Mouse (Mus musculus): ENCODE measurements around the gene Gm15217. TPM values are rescaled to one million over a fixed set of nuclear protein-coding genes. Genes with fewer than 3 reads are reported as not detected.

Gene Gm15217
- polyA plus RNA-seq, 1 experiment: not detected

GRCm38 (mm10) chr14:46412497-46413000, 33.3 kb downstream of the Gm15217 start:
- TF ChIP-seq TCF3 (IDR thresholded peaks at IDR 0.05; ENCODE audit: insufficient read length, low read depth) (no peak), TCF12 (IDR thresholded peaks at IDR 0.05; ENCODE audit: insufficient read depth, poor library complexity, severe bottlenecking) (no peak)
- H3K4me3 ChIP-seq: no peak overlapping the region
- H3ac ChIP-seq (ENCODE audit: control insufficient read depth, insufficient read length): no peak overlapping the region
- H3K79me2 ChIP-seq (ENCODE audit: control insufficient read depth, insufficient read depth): no peaks in the 10 kb centered on the region
- H3K27me3 ChIP-seq (ENCODE audit: control insufficient read depth, insufficient read depth, insufficient read length): peaks cover 5% of the 10 kb centered on the region
- no peaks in the 10 kb centered on the region for H3K36me3 ChIP-seq (ENCODE audit: control insufficient read depth, insufficient read depth)
- no peak overlapping the region for H3K4me2 ChIP-seq (ENCODE audit: low read depth)

GRCm38 (mm10) chr14:46418371-46419097, 39.3 kb downstream of the Gm15217 start:
- Histone ChIP-seq H3K79me2 (ENCODE audit: control insufficient read depth, insufficient read depth) (no peaks in the 10 kb centered on the region), H3K4me3 (no peak overlapping the region), H3K27me3 (ENCODE audit: control insufficient read depth, insufficient read depth, insufficient read length) (no peaks in the 10 kb centered on the region), H3K36me3 (ENCODE audit: control insufficient read depth, insufficient read depth) (no peaks in the 10 kb centered on the region), H3K4me2 (ENCODE audit: low read depth) (no peak overlapping the region), H3ac (ENCODE audit: control insufficient read depth, insufficient read length) (no peak overlapping the region)
- TF ChIP-seq REST (IDR thresholded peaks at IDR 0.05; ENCODE audit: insufficient read depth, insufficient read length) (no peak), SRF (IDR thresholded peaks at IDR 0.05; ENCODE audit: control insufficient read depth, insufficient read length, low read depth) (no peak), MAX (IDR thresholded peaks at IDR 0.05; ENCODE audit: low read depth) (no peak)

GRCm38 (mm10) chr14:46419269-46419668, 40.1 kb downstream of the Gm15217 start:
- TF ChIP-seq REST (IDR thresholded peaks at IDR 0.05; ENCODE audit: insufficient read depth, insufficient read length) (no peak), MAX (IDR thresholded peaks at IDR 0.05; ENCODE audit: low read depth) (no peak), CEBPB (IDR thresholded peaks at IDR 0.05; ENCODE audit: insufficient read depth, poor library complexity, severe bottlenecking) (no peak), MYOG (IDR thresholded peaks at IDR 0.05; ENCODE audit: control insufficient read depth in 1 of 3, insufficient read depth in 1 of 3, insufficient read length in 2 of 3, low read depth in 2 of 3) (no peak), E2F4 (IDR thresholded peaks at IDR 0.05; ENCODE audit: insufficient read depth) (no peak), SRF (IDR thresholded peaks at IDR 0.05; ENCODE audit: control insufficient read depth, insufficient read length, low read depth) (no peak), POLR2AphosphoS2 (IDR thresholded peaks at IDR 0.05; ENCODE audit: insufficient read length, low read depth) (no peak), MYOD1 (IDR thresholded peaks at IDR 0.05; ENCODE audit: control insufficient read depth in 1 of 3, insufficient read length in 2 of 3, low read depth in 2 of 3) (no peak), TCF12 (IDR thresholded peaks at IDR 0.05; ENCODE audit: insufficient read depth, poor library complexity, severe bottlenecking) (no peak), TCF3 (IDR thresholded peaks at IDR 0.05; ENCODE audit: insufficient read length, low read depth) (no peak), USF1 (IDR thresholded peaks at IDR 0.05; ENCODE audit: low read depth) (no peak), POLR2A (IDR thresholded peaks at IDR 0.05; ENCODE audit: insufficient read length, low read depth) (no peak)
- Histone ChIP-seq H3K4me2 (ENCODE audit: low read depth) (no peak overlapping the region), H3K4me3 (no peak overlapping the region), H3K79me2 (ENCODE audit: control insufficient read depth, insufficient read depth) (no peaks in the 10 kb centered on the region), H3ac (ENCODE audit: control insufficient read depth, insufficient read length) (no peak overlapping the region), H3K27me3 (ENCODE audit: control insufficient read depth, insufficient read depth, insufficient read length) (no peaks in the 10 kb centered on the region), H3K36me3 (ENCODE audit: control insufficient read depth, insufficient read depth) (no peaks in the 10 kb centered on the region)

- Histone ChIP-seq H3K27me3 (ENCODE audit: control insufficient read depth, insufficient read depth, insufficient read length) (no peaks in the 10 kb centered on the region), H3ac (ENCODE audit: control insufficient read depth, insufficient read length) (no peak overlapping the region), H3K36me3 (ENCODE audit: control insufficient read depth, insufficient read depth) (no peaks in the 10 kb centered on the region), H3K4me3 (no peak overlapping the region), H3K79me2 (ENCODE audit: control insufficient read depth, insufficient read depth) (no peaks in the 10 kb centered on the region), H3K4me2 (ENCODE audit: low read depth) (no peak overlapping the region)
- TF ChIP-seq CEBPB (IDR thresholded peaks at IDR 0.05; ENCODE audit: insufficient read depth, poor library complexity, severe bottlenecking) (no peak), MYOG (IDR thresholded peaks at IDR 0.05; ENCODE audit: control insufficient read depth in 1 of 3, insufficient read depth in 1 of 3, insufficient read length in 2 of 3, low read depth in 2 of 3) (no peak), MYOD1 (IDR thresholded peaks at IDR 0.05; ENCODE audit: control insufficient read depth in 1 of 3, insufficient read length in 2 of 3, low read depth in 2 of 3) (no peak), MAX (IDR thresholded peaks at IDR 0.05; ENCODE audit: low read depth) (no peak), USF1 (IDR thresholded peaks at IDR 0.05; ENCODE audit: low read depth) (no peak), REST (IDR thresholded peaks at IDR 0.05; ENCODE audit: insufficient read depth, insufficient read length) (no peak), E2F4 (IDR thresholded peaks at IDR 0.05; ENCODE audit: insufficient read depth) (no peak), SRF (IDR thresholded peaks at IDR 0.05; ENCODE audit: control insufficient read depth, insufficient read length, low read depth) (no peak), POLR2AphosphoS2 (IDR thresholded peaks at IDR 0.05; ENCODE audit: insufficient read length, low read depth) (no peak), TCF12 (IDR thresholded peaks at IDR 0.05; ENCODE audit: insufficient read depth, poor library complexity, severe bottlenecking) (no peak), POLR2A (IDR thresholded peaks at IDR 0.05; ENCODE audit: insufficient read length, low read depth) (no peak), TCF3 (IDR thresholded peaks at IDR 0.05; ENCODE audit: insufficient read length, low read depth) (no peak)
These were observed 42.6 kb downstream of the Gm15217 start for GRCm38 (mm10) chr14:46421823-46422222.

GRCm38 (mm10) chr14:46427251-46427650, 48.0 kb downstream of the Gm15217 start:
- no peaks in the 10 kb centered on the region for H3K79me2 ChIP-seq (ENCODE audit: control insufficient read depth, insufficient read depth)
- no peak overlapping the region for H3K4me2 ChIP-seq (ENCODE audit: low read depth)
- no peak overlapping the region for H3ac ChIP-seq (ENCODE audit: control insufficient read depth, insufficient read length)
- no peak overlapping the region for H3K4me3 ChIP-seq
- H3K36me3 ChIP-seq (ENCODE audit: control insufficient read depth, insufficient read depth): no peaks in the 10 kb centered on the region
- TF ChIP-seq POLR2A (IDR thresholded peaks at IDR 0.05; ENCODE audit: insufficient read length, low read depth) (no peak), REST (IDR thresholded peaks at IDR 0.05; ENCODE audit: insufficient read depth, insufficient read length) (no peak), E2F4 (IDR thresholded peaks at IDR 0.05; ENCODE audit: insufficient read depth) (no peak), MAX (IDR thresholded peaks at IDR 0.05; ENCODE audit: low read depth) (no peak), POLR2AphosphoS2 (IDR thresholded peaks at IDR 0.05; ENCODE audit: insufficient read length, low read depth) (no peak), CEBPB (IDR thresholded peaks at IDR 0.05; ENCODE audit: insufficient read depth, poor library complexity, severe bottlenecking) (no peak)
- H3K27me3 ChIP-seq (ENCODE audit: control insufficient read depth, insufficient read depth, insufficient read length): no peaks in the 10 kb centered on the region
